Mouse (Mus musculus) cerebellum, adult 9-11 months (tissue): ENCODE data around the gene Podxl.
"Not testable (repeated sequence)": the region's sequence is repeated elsewhere in the genome, so short reads cannot be mapped to it uniquely, and the experiment has no call there.

Experiments used
- DNase-seq: peaks from one replicate; pipeline ENCODE4 v3.0.0; 2022

Gene Podxl

GRCm38 (mm10) chr6:31564901-31565391, 1.2 kb upstream of the Podxl start:
- DNase-seq, result no peak

- DNase-seq, result no peak
These were observed 376 bp upstream of the Podxl start for GRCm38 (mm10) chr6:31564182-31564531.

DNA sequence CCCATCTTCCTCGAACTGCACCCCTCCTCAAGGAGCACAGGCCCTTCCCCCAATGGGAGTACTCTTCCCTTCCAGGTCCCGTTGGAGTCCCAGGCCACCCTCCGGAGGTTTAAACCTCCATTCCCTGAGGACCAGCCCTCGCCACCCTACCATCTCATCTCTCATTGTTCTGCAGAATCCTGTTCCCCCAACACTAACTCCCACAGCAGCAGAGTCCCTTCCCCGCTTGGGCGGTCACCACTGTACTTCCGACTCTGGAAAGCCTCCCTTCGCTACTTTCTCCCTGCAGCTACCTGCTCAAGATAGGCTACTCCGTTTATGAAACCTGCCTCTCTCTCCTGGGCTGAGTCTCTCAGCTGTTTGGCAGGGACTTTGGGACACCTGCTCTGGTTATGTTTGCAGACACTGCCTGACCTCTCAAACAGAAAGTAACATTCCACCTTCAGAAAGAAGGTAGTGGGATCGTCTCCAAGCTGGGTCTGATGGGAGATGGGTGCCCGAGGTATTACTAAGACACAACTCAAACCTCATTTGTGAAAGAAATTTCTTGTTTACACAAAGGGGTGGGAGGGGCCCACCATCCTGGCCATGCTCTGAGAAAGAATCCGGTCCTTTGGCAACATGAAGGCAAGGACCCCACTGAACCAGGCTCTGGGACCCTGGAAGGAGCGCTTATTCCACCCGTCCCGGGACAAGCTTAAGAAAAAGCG, 1.3 kb downstream of the Podxl start:
- DNase-seq, result no peak

- not testable (repeated sequence) for DNase-seq
These were observed 1.8 kb downstream of the Podxl start for GRCm38 (mm10) chr6:31561948-31562347.

- DNase-seq, result no peak
These were observed 3.4 kb downstream of the Podxl start for GRCm38 (mm10) chr6:31560138-31560959.

GRCm38 (mm10) chr6:31556460-31557100, 7.2 kb downstream of the Podxl start:
- no peak for DNase-seq

GRCm38 (mm10) chr6:31550876-31551532, 12.8 kb downstream of the Podxl start:
- DNase-seq, result no peak

- DNase-seq, result no peak
These were observed 14.3 kb downstream of the Podxl start for GRCm38 (mm10) chr6:31549361-31550051.

GRCm38 (mm10) chr6:31544318-31544717, 19.5 kb downstream of the Podxl start:
- DNase-seq, result no peak

DNA sequence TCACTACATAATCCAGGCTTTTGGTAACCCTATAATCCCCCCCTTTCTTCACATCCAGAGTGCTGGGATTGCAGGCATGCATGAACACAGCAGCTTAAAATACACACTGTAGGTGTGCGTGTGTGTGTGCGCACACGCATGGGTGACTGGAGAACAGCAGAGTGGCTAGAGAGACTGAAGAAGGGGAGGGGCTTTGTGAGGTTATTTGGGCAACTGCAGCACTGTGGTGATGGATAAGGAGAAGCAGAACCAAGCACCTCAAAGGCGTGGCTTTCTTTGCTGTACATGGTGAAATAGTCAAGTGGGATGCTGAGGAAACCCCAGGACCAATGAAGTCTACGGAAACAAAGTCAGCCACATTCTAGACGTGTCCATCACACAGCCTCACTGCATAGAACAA, 23.8 kb downstream of the Podxl start:
- no peak for DNase-seq

DNA sequence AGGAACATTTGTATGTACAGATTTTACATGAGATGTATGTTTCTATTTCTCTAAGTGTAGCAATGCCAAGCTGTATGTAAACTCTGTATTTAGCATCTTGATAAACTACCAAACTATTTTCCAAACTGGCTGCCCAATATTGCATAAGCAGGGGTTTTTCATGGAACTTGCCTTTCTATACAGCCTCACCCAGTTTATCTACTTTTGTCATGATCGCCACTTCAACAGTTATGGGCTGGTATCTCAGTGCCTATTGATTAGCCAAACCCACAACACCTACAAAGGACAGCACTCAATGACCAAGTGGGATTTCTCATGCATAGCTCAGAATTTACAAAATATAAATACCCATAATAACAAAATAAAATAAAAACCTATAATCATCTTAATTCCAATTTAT, 25.7 kb downstream of the Podxl start:
- no peak for DNase-seq

- no peak for DNase-seq
These were observed 26.6 kb downstream of the Podxl start for GRCm38 (mm10) chr6:31537193-31537592.

DNA sequence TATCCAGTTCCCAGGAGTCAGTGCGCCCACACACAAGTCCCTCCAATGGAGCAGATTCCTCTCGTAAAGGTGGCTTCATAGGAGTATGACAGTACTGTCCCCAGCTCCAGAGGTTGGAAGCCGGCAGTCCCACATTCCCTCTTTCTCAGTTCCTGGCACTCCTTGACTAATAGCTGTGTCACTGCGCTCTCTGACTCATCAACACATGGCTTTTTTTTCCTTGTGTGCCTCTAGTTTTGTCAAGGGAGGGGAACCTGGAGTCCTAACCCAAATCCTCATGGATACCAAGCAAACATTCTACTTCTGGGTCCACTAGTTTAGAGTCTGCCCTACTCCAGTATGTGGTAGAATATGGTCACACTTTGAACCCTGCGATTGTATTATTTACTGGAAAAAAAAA, 29.1 kb downstream of the Podxl start:
- DNase-seq, result no peak

DNA sequence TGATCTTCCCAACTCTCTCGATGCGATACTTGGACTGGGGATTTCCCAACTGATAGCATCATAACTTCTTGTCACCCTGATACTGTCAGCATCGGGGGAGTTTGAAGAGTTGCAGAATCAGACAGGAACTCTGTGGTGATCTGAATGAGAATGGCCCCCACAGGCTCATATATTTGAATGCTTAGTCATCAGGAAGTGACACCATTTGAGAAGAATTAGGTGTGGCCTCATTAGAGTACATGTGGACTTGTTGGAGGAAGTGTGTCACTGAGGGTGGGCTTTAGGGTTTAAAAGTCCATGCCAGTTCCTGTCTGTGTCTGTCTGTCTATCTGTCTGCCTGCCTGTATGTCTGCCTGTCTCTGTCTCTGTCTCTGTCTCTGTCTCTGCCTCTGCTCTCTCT, 31.9 kb downstream of the Podxl start:
- no peak for DNase-seq

DNA sequence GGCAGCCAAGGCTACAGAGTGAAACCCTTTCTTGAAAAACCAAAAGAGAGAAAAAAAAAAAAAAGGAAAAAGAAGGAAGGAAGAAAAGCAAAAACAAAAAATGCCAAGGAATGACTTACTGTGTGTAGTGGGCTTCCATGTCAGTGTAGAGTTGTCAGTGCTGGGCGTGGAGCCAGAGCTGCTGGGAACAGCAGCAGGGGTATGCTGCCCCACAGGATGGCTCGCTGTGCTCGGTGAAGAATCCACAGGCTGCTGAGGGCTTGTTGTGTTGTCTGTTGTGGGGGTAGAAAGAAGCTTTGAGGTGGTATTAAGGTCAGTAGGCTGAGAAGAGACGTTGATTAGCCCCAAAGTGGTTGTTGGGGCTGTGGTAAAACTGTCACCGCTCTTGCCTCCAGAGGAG, 35.4 kb downstream of the Podxl start:
- DNase-seq, result no peak

- DNase-seq, result no peak
These were observed 35.9 kb downstream of the Podxl start for GRCm38 (mm10) chr6:31527897-31528296.

- no peak for DNase-seq
These were observed 36.9 kb downstream of the Podxl start for GRCm38 (mm10) chr6:31526929-31527328.

GRCm38 (mm10) chr6:31525231-31525900, 38.4 kb downstream of the Podxl start:
- no peak for DNase-seq

- no peak for DNase-seq
These were observed 39.1 kb downstream of the Podxl start for GRCm38 (mm10) chr6:31524647-31525046.

- DNase-seq, result no peak
These were observed 39.7 kb downstream of the Podxl start for GRCm38 (mm10) chr6:31524121-31524520.

DNA sequence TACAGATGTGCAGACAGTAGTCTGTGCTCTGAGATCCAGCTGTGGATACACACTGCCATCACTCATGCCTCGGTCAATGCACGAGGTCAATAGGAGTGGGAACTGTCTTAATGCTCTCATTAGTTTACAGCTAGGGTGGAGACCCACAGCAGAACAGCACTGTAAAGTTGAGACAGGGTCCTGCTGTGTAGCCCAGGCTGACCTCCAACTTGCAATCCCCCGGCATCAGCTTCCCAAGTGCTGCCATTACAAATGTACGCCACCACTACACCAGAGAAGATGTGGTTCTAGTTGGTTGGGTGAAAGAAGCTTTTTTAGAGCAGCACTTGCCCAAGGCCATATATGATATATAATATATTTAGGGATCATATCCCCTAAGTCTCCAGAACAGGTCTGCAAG, 40.1 kb downstream of the Podxl start:
- DNase-seq, result no peak

DNA sequence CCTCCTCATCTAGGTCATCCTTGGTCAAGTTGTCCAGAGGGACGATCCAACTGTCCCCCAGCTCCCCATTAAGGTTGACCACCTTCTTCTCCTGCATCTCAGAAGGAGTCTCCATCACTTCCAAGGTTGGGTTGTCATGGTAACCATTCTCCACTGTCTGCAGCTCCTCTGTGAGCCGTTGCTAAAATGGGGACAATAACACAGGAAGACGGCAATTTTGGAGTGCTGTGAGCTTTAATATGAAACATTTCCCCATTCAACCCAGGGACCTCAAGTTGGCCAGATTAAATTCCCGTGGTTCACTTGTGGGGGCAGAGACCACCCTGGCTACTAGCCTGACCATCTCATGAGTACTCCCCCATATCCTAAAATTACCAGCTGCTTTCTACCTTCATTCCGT, 40.7 kb downstream of the Podxl start:
- no peak for DNase-seq
